Mouse (Mus musculus) hindbrain, embryonic 14.5 days (tissue): ENCODE results near the gene Hoxa5. TPM values are rescaled to one million over a fixed set of nuclear protein-coding genes. Genes with fewer than 3 reads are reported as not detected.

Source experiments
- ATAC-seq: fragments of 200-750 bp; cut with Nextera tagmentation; 2 replicates; pipeline ENCODE4 v1.8.0; 2017; ENCODE audit warnings: moderate number of reproducible peaks, mild to moderate bottlenecking, moderate TSS enrichment, moderate library complexity; ENCODE audit not compliant: low FRiP score
- DNase-seq: peaks from one replicate; pipeline ENCODE4 v3.0.0-alpha.2; 2015; ENCODE audit warnings: low spot score
- H3K27ac ChIP-seq: fragments of 300-500 bp; sonication (generic); 2 replicates; pipeline ENCODE4 v1.5.1; 2014; ENCODE audit warnings: mild to moderate bottlenecking, moderate library complexity
- H3K27me3 ChIP-seq: fragments of 300-500 bp; sonication (generic); 2 replicates; pipeline ENCODE4 v1.6.1; 2014; ENCODE audit warnings: mild to moderate bottlenecking, low read length, mixed read lengths; ENCODE audit not compliant: control insufficient read depth, insufficient read depth
- H3K36me3 ChIP-seq: fragments of 300-500 bp; sonication (generic); replicated peaks from 2 replicates; pipeline ENCODE4 v1.6.1; 2014; ENCODE audit not compliant: control insufficient read depth, insufficient read depth
- H3K4me1 ChIP-seq: fragments of 300-500 bp; sonication (generic); replicated peaks from 2 replicates; pipeline ENCODE4 v1.6.1; 2014; ENCODE audit warnings: antibody characterized with exemption, low read length, mixed read lengths; ENCODE audit not compliant: control insufficient read depth, insufficient read depth
- H3K4me2 ChIP-seq: fragments of 300-500 bp; sonication (generic); replicated peaks from 2 replicates; pipeline ENCODE4 v1.6.1; 2014; ENCODE audit warnings: mild to moderate bottlenecking, moderate library complexity
- H3K4me3 ChIP-seq: fragments of 300-500 bp; sonication (generic); replicated peaks from 2 replicates; pipeline ENCODE4 v1.5.1; 2014; ENCODE audit warnings: mild to moderate bottlenecking, low read length
- H3K9ac ChIP-seq: fragments of 300-500 bp; sonication (generic); 2 replicates; pipeline ENCODE4 v1.6.1; 2014
- H3K9me3 ChIP-seq: fragments of 300-500 bp; sonication (generic); 2 replicates; pipeline ENCODE4 v1.6.1; 2016; ENCODE audit warnings: low read length; ENCODE audit not compliant: control insufficient read depth
- WGBS: fragments of 180-500 bp; shearing (Covaris S2); extraction: QIAGEN DNeasy Blood & Tissue Kit; methylation state at CpG from one replicate; pipeline ENCODE4 v1.1.7; 2014; 5-methylcytosine and 5-hydroxymethylcytosine counted together
- polyA plus RNA-seq: library from polyadenylated mRNA; unstranded; fragments of >200 nt; fragmentation: Nextera tagmentation; extraction: Ambion mirVana; gene quantifications from 2 replicates; pipeline ENCODE4 v1.2.1, GENCODE M21; 2014

The Hoxa5 gene
- polyA plus RNA-seq, 1 experiment from 2014 or later: 180 TPM

GRCm38 (mm10) chr6:52168191-52169055 lies 36.0 kb downstream of the Hoxa5 start:
- Histone ChIP-seq H3K27ac (peak overlapping the region; percentile 100), H3K9ac (peak overlapping the region; percentile 99), H3K4me3 (peak overlapping the region; percentile 71), H3K4me1 (peaks cover 26% of the 10 kb centered on the region), H3K9me3 (no peaks in the 10 kb centered on the region), H3K36me3 (no peaks in the 10 kb centered on the region), H3K4me2 (peak overlapping the region; percentile 81), H3K27me3 (peaks cover 52% of the 10 kb centered on the region)
- DNase-seq (peak; percentile 69), ATAC-seq (no peak)
- WGBS: under 1% methylated on average over 42 of the region's 42 CpGs

DNA sequence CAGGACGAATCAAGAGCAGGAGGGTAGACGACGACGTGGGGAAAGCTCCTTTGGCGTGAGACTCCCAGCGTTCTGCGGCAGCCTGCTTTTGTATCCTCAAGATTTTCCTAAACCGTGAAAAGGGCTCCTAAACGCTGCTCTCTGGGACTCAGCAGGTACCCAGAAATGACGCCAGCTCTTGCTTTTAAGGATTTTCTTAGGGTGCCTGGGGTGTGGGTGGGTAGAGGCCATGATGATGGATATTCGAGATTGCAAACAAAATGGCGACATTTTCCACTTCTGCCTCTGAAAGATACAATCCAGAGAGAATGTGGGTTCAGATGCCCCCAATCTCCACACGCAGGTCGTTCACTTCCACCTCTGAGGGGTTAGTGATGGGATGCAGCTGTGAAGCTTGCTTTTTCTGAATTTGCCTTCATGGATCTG lies 36.6 kb downstream of the Hoxa5 start:
- Histone ChIP-seq H3K9me3 (no peaks in the 10 kb centered on the region), H3K4me2 (peak overlapping the region; percentile 81), H3K4me1 (peaks cover 26% of the 10 kb centered on the region), H3K9ac (peak overlapping the region; percentile 99), H3K4me3 (peak overlapping the region; percentile 71), H3K27me3 (peaks cover 48% of the 10 kb centered on the region), H3K36me3 (0 out of 2 replicates have a peak, but pooled peaks cover 3% of the 10 kb centered on the region), H3K27ac (peak overlapping the region; percentile 100)
- ATAC-seq (no peak), DNase-seq (no peak)
- 5% methylated on average over 14 of the region's 14 CpGs for WGBS

- ATAC-seq (no peak), DNase-seq (no peak)
- peak overlapping the region; percentile 71 for H3K4me3 ChIP-seq
- peaks cover 24% of the 10 kb centered on the region for H3K4me1 ChIP-seq
- 8% methylated on average over 1 of the region's 1 CpGs for WGBS
- H3K9me3 ChIP-seq: no peaks in the 10 kb centered on the region
- H3K9ac ChIP-seq: peak overlapping the region; percentile 99
- H3K36me3 ChIP-seq: 0 out of 2 replicates have a peak, but pooled peaks cover 3% of the 10 kb centered on the region
- peak overlapping the region; percentile 100 for H3K27ac ChIP-seq
- peak overlapping the region; percentile 81 for H3K4me2 ChIP-seq
- H3K27me3 ChIP-seq: peaks cover 47% of the 10 kb centered on the region
Observed at GRCm38 (mm10) chr6:52167176-52167575, 37.2 kb downstream of the Hoxa5 start.

- ATAC-seq: no peak
- H3K9me3 ChIP-seq: no peaks in the 10 kb centered on the region
- H3K36me3 ChIP-seq: 0 out of 2 replicates have a peak, but pooled peaks cover 3% of the 10 kb centered on the region
- WGBS: 4% methylated on average over 4 of the region's 4 CpGs
- DNase-seq: peak; percentile 46
- H3K4me1 ChIP-seq: peaks cover 18% of the 10 kb centered on the region
- H3K4me3 ChIP-seq: peak overlapping the region; percentile 71
- H3K27me3 ChIP-seq: peaks cover 44% of the 10 kb centered on the region
- H3K4me2 ChIP-seq: peak overlapping the region; percentile 81
- peak overlapping the region; percentile 99 for H3K9ac ChIP-seq
- H3K27ac ChIP-seq: peak overlapping the region; percentile 100
Observed at GRCm38 (mm10) chr6:52166431-52167077, 37.8 kb downstream of the Hoxa5 start.

DNA sequence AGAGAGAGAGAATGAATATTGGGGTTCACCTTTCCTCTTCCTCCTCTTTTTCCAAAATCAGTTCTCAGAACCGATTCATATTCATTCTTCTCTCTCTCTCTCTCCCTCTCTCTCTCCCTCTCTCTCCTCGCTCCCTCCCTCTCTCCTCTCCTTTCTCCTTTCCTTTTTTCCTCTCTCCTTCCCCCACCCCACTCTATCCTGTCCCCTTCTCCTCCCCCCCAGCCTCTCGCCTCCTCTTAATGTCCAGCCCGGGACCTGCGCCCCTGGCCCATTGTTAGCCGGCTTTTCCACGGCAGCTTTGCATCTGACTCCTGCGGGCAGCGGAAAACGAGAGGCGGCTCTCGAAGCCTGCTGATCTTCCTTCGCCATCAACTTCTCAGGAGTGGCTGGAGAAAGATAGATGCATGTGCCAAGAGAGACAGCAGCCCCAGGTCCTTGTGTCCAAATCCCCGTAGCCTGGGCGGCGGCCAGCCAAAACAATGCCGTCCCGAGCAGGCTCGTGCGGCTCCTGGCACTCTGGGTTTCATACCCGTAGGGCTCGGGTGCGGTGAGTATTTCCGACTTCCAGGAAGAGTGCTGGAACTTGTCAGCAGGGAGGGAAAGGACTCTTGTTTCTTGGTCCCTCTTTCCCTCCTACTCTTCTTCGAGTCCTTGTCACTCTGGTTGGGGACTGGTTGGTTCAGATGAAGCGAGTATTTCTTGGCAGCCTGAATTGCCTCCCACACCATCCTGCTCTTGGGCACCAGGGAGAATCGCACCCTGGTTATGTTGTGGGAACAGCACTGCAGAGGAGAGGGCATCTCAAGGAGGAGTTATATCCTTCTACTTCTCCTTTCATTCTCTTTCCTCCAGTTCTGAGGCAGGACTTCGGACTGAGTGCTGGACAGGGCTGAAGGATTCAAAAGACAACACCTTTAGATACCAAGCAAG lies 38.7 kb downstream of the Hoxa5 start:
- ATAC-seq (no peak), DNase-seq (peak; percentile 51)
- peak overlapping the region; percentile 71 for H3K4me3 ChIP-seq
- WGBS: under 1% methylated on average over 28 of the region's 28 CpGs
- peak overlapping the region; percentile 99 for H3K9ac ChIP-seq
- H3K36me3 ChIP-seq: 0 out of 2 replicates have a peak, but pooled peaks cover 3% of the 10 kb centered on the region
- H3K9me3 ChIP-seq: no peaks in the 10 kb centered on the region
- H3K4me1 ChIP-seq: peaks cover 10% of the 10 kb centered on the region
- H3K4me2 ChIP-seq: peak overlapping the region; percentile 81
- peaks cover 36% of the 10 kb centered on the region for H3K27me3 ChIP-seq
- H3K27ac ChIP-seq: peak overlapping the region; percentile 100

- ATAC-seq (peak; percentile 67), DNase-seq (peak; percentile 72)
- Histone ChIP-seq H3K9ac (peak within 1 kb of the TSS; percentile 99), H3K4me3 (peak within 1 kb of the TSS; percentile 71), H3K27me3 (peaks cover 30% of the 10 kb centered on the region), H3K4me1 (peaks cover 2% of the 10 kb centered on the region), H3K9me3 (no peaks in the 10 kb centered on the region), H3K4me2 (peak within 1 kb of the TSS; percentile 81), H3K36me3 (0 out of 2 replicates have a peak, but pooled peaks cover 3% of the 10 kb centered on the region), H3K27ac (peak within 1 kb of the TSS; percentile 100)
- WGBS: under 1% methylated on average over 25 of the region's 25 CpGs
Observed at GRCm38 (mm10) chr6:52164626-52165440, 39.6 kb downstream of the Hoxa5 start, which contains the start of gene Hoxa2. Hoxa2 (minus strand) TSS chr6:52164831.

DNA sequence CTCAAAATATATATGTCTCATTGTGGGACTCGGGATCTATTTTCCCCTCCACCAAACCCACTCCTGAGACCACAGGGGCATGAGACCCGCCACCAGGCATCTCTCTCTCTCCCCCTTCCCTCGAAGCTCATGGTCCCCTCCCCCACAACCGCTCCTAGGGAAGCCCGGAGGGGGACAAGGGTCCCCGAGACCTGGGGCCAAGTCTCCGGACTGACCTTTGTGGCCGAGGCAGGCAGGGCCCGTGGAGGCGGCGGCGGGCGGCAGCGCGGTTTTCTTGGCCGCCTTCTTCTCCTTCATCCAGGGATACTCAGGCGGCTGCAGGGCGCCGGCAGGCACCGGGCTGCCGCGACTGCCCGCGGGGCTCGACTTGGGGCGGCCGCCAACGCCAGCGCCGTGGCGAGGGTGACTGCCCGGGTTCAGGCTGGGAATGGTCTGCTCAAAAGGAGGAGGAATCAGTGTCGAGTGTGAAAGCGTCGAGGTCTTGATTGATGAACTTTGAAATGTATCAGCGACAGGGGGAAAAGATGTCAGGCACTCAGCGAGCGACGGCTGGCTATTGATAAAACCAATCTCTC lies 40.2 kb downstream of the Hoxa5 start:
- H3K27me3 ChIP-seq: peaks cover 33% of the 10 kb centered on the region; the same call in 1 of the 2 replicates
- peak overlapping the region; percentile 81 for H3K4me2 ChIP-seq
- H3K9ac ChIP-seq: peak overlapping the region; percentile 99
- peak overlapping the region; percentile 71 for H3K4me3 ChIP-seq
- H3K36me3 ChIP-seq: 0 out of 2 replicates have a peak, but pooled peaks cover 3% of the 10 kb centered on the region
- WGBS: under 1% methylated on average over 38 of the region's 39 CpGs
- peaks cover 7% of the 10 kb centered on the region; the same call in 1 of the 2 replicates for H3K4me1 ChIP-seq
- peak overlapping the region; percentile 100 for H3K27ac ChIP-seq
- H3K9me3 ChIP-seq: no peaks in the 10 kb centered on the region
- ATAC-seq (peak; percentile 18; the same call in 1 of the 2 replicates), DNase-seq (no peak)
